Mouse (Mus musculus): ENCODE measurements at regions not wholly inside any gene's neighbourhood (a gene's known extent, or its start where the extent isn't known, plus 50 kb on each side); places are given as distances from the start of the nearest gene placed in this dataset.
A peak's percentile ranks its signal among the peaks of the same experiment; 100 is the strongest.

- WGBS, result 41% methylated on average over 2 of the region's 2 CpGs
- no peak overlapping the region for H3K4me3 ChIP-seq (ENCODE audit: insufficient read depth, low read depth, low read length)
- H3K4me1 ChIP-seq (ENCODE audit: control insufficient read depth, insufficient read depth, low read length), result no peaks in the 10 kb centered on the region
- TF ChIP-seq CTCF (conservative IDR thresholded peaks at IDR 0.05; ENCODE audit: insufficient read depth, insufficient read length, low read depth, low read length), result peak; percentile 37
- no peak for TF ChIP-seq POLR2A (IDR thresholded peaks at IDR 0.05; ENCODE audit: low read depth, low read length)
- H3K27me3 ChIP-seq (replicated peaks; ENCODE audit: control insufficient read depth, insufficient read depth, low read length), result no peaks in the 10 kb centered on the region
- no peaks in the 10 kb centered on the region for H3K36me3 ChIP-seq (ENCODE audit: control insufficient read depth, insufficient read depth, low read length)
- H3K27ac ChIP-seq (ENCODE audit: insufficient read depth, low read depth, low read length), result no peak overlapping the region
- DNase-seq, result peak; percentile 41
Measured at GRCm38 (mm10) chr17:45815833-45816232, 82.2 kb upstream of the 1600014C23Rik start.

GRCm38 (mm10) chr17:45815341-45815740, 81.7 kb upstream of the 1600014C23Rik start:
- no peak for TF ChIP-seq POLR2A (IDR thresholded peaks at IDR 0.05; ENCODE audit: low read depth, low read length)
- TF ChIP-seq CTCF (conservative IDR thresholded peaks at IDR 0.05; ENCODE audit: insufficient read depth, insufficient read length, low read depth, low read length), result no peak
- H3K36me3 ChIP-seq (ENCODE audit: control insufficient read depth, insufficient read depth, low read length), result no peaks in the 10 kb centered on the region
- no peak for DNase-seq
- no peak overlapping the region for H3K27ac ChIP-seq (ENCODE audit: insufficient read depth, low read depth, low read length)
- H3K4me3 ChIP-seq (ENCODE audit: insufficient read depth, low read depth, low read length), result no peak overlapping the region
- no peaks in the 10 kb centered on the region for H3K4me1 ChIP-seq (ENCODE audit: control insufficient read depth, insufficient read depth, low read length)
- H3K27me3 ChIP-seq (replicated peaks; ENCODE audit: control insufficient read depth, insufficient read depth, low read length), result no peaks in the 10 kb centered on the region
- WGBS, result 43% methylated on average over 7 of the region's 7 CpGs

- Histone ChIP-seq H3K27ac (ENCODE audit: insufficient read depth, low read depth, low read length) (no peak overlapping the region), H3K27me3 (replicated peaks; ENCODE audit: control insufficient read depth, insufficient read depth, low read length) (no peaks in the 10 kb centered on the region), H3K4me1 (ENCODE audit: control insufficient read depth, insufficient read depth, low read length) (no peaks in the 10 kb centered on the region), H3K36me3 (ENCODE audit: control insufficient read depth, insufficient read depth, low read length) (no peaks in the 10 kb centered on the region), H3K4me3 (ENCODE audit: insufficient read depth, low read depth, low read length) (no peak overlapping the region)
- TF ChIP-seq CTCF (conservative IDR thresholded peaks at IDR 0.05; ENCODE audit: insufficient read depth, insufficient read length, low read depth, low read length) (no peak), POLR2A (IDR thresholded peaks at IDR 0.05; ENCODE audit: low read depth, low read length) (no peak)
- DNase-seq, result no peak
- WGBS, result 37% methylated on average over 11 of the region's 11 CpGs
Measured at GRCm38 (mm10) chr17:45814586-45814985, 80.9 kb upstream of the 1600014C23Rik start.

- H3K4me1 ChIP-seq (ENCODE audit: control insufficient read depth, insufficient read depth, low read length), result no peaks in the 10 kb centered on the region
- H3K36me3 ChIP-seq (ENCODE audit: control insufficient read depth, insufficient read depth, low read length), result no peaks in the 10 kb centered on the region
- H3K27ac ChIP-seq (ENCODE audit: insufficient read depth, low read depth, low read length), result no peak overlapping the region
- TF ChIP-seq CTCF (conservative IDR thresholded peaks at IDR 0.05; ENCODE audit: insufficient read depth, insufficient read length, low read depth, low read length) (no peak), POLR2A (IDR thresholded peaks at IDR 0.05; ENCODE audit: low read depth, low read length) (no peak)
- H3K27me3 ChIP-seq (replicated peaks; ENCODE audit: control insufficient read depth, insufficient read depth, low read length), result no peaks in the 10 kb centered on the region
- 74% methylated on average over 5 of the region's 5 CpGs for WGBS
- no peak for DNase-seq
- H3K4me3 ChIP-seq (ENCODE audit: insufficient read depth, low read depth, low read length), result no peak overlapping the region
Measured at GRCm38 (mm10) chr17:45813956-45814355, 80.3 kb upstream of the 1600014C23Rik start.

GRCm38 (mm10) chr17:45812289-45812955, 78.8 kb upstream of the 1600014C23Rik start:
- Histone ChIP-seq H3K4me1 (ENCODE audit: control insufficient read depth, insufficient read depth, low read length) (no peaks in the 10 kb centered on the region), H3K4me3 (ENCODE audit: insufficient read depth, low read depth, low read length) (no peak overlapping the region), H3K27me3 (replicated peaks; ENCODE audit: control insufficient read depth, insufficient read depth, low read length) (no peaks in the 10 kb centered on the region), H3K27ac (ENCODE audit: insufficient read depth, low read depth, low read length) (peak overlapping the region; percentile 67; the same call in 1 of the 2 replicates), H3K36me3 (ENCODE audit: control insufficient read depth, insufficient read depth, low read length) (no peaks in the 10 kb centered on the region)
- no peak for TF ChIP-seq POLR2A (IDR thresholded peaks at IDR 0.05; ENCODE audit: low read depth, low read length)
- TF ChIP-seq CTCF (conservative IDR thresholded peaks at IDR 0.05; ENCODE audit: insufficient read depth, insufficient read length, low read depth, low read length), result no peak
- 62% methylated on average over 9 of the region's 9 CpGs for WGBS
- DNase-seq, result peak; percentile 86

- 67% methylated on average over 11 of the region's 11 CpGs for WGBS
- DNase-seq, result no peak
- Histone ChIP-seq H3K36me3 (ENCODE audit: control insufficient read depth, insufficient read depth, low read length) (no peaks in the 10 kb centered on the region), H3K27me3 (replicated peaks; ENCODE audit: control insufficient read depth, insufficient read depth, low read length) (no peaks in the 10 kb centered on the region), H3K4me1 (ENCODE audit: control insufficient read depth, insufficient read depth, low read length) (no peaks in the 10 kb centered on the region), H3K4me3 (ENCODE audit: insufficient read depth, low read depth, low read length) (no peak overlapping the region), H3K27ac (ENCODE audit: insufficient read depth, low read depth, low read length) (no peak overlapping the region)
- TF ChIP-seq CTCF (conservative IDR thresholded peaks at IDR 0.05; ENCODE audit: insufficient read depth, insufficient read length, low read depth, low read length), result no peak
- TF ChIP-seq POLR2A (IDR thresholded peaks at IDR 0.05; ENCODE audit: low read depth, low read length), result no peak
Measured at GRCm38 (mm10) chr17:45811632-45812221, 78.1 kb upstream of the 1600014C23Rik start.

GRCm38 (mm10) chr17:45809728-45810127, 76.1 kb upstream of the 1600014C23Rik start:
- no peaks in the 10 kb centered on the region for H3K4me1 ChIP-seq (ENCODE audit: control insufficient read depth, insufficient read depth, low read length)
- TF ChIP-seq CTCF (conservative IDR thresholded peaks at IDR 0.05; ENCODE audit: insufficient read depth, insufficient read length, low read depth, low read length) (0 out of 2 replicates have a peak, but pooled peaks have one; percentile 20), POLR2A (IDR thresholded peaks at IDR 0.05; ENCODE audit: low read depth, low read length) (no peak)
- no peaks in the 10 kb centered on the region for H3K27me3 ChIP-seq (replicated peaks; ENCODE audit: control insufficient read depth, insufficient read depth, low read length)
- H3K36me3 ChIP-seq (ENCODE audit: control insufficient read depth, insufficient read depth, low read length), result no peaks in the 10 kb centered on the region
- WGBS, result 94% methylated on average over 6 of the region's 6 CpGs
- H3K27ac ChIP-seq (ENCODE audit: insufficient read depth, low read depth, low read length), result no peak overlapping the region
- DNase-seq, result no peak
- H3K4me3 ChIP-seq (ENCODE audit: insufficient read depth, low read depth, low read length), result no peak overlapping the region

Data from kidney, adult 2 months (tissue).